Mouse (Mus musculus): Measurements from ENCODE around the gene Zscan12. TPM values are rescaled to one million over a fixed set of nuclear protein-coding genes. Genes with fewer than 3 reads are reported as not detected.

Zscan12 gene
- total RNA-seq (2014; rRNA removed) (10.4 and 11.5 TPM in 2 replicates), polyA plus RNA-seq (2015; fragmentation: Nextera tagmentation; extraction: Ambion mirVana) (7.2 and 8.1 TPM in 2 replicates)

GRCm38 (mm10) chr13:21362621-21363248 is at the start of gene Zscan12:
TSS of gene Zscan12 (plus strand) at chr13:21362820.
- H3K27me3 ChIP-seq (ENCODE audit: insufficient read depth, low read length) = no peaks in the 10 kb centered on the region
- peak within 1 kb of the TSS; percentile 70 for H3K4me2 ChIP-seq (ENCODE audit: low read depth)
- DNase-seq (peak; percentile 94), ATAC-seq (peak; percentile 100)
- peak within 1 kb of the TSS; percentile 67; the same call in 1 of the 2 replicates for H3K27ac ChIP-seq (ENCODE audit: low read depth, low read length)
- H3K4me1 ChIP-seq (ENCODE audit: insufficient read depth) = peaks cover 10% of the 10 kb centered on the region
- H3K4me3 ChIP-seq (ENCODE audit: low read depth, low read length) = peak within 1 kb of the TSS; percentile 91
- peaks cover 6% of the 10 kb centered on the region; the same call in 1 of the 2 replicates for H3K36me3 ChIP-seq (ENCODE audit: insufficient read depth)
- no peak for TF ChIP-seq CTCF (IDR thresholded peaks at IDR 0.05; ENCODE audit: low read depth)
- 1% methylated on average over 29 of the region's 29 CpGs for WGBS
- peak within 1 kb of the TSS; percentile 73 for H3K9ac ChIP-seq
- H3K9me3 ChIP-seq (ENCODE audit: low read length) = no peaks in the 10 kb centered on the region

GRCm38 (mm10) chr13:21312854-21313253 is 49.8 kb upstream of the Zscan12 start:
- no peak overlapping the region for H3K27ac ChIP-seq (ENCODE audit: low read depth, low read length)
- no peak for ATAC-seq
- no peak overlapping the region for H3K4me3 ChIP-seq (ENCODE audit: low read depth, low read length)
- TF ChIP-seq CTCF (IDR thresholded peaks at IDR 0.05; ENCODE audit: low read depth) = no peak
- 37% methylated on average over 5 of the region's 5 CpGs for WGBS
- no peaks in the 10 kb centered on the region for H3K9me3 ChIP-seq (ENCODE audit: low read length)
- no peaks in the 10 kb centered on the region for H3K27me3 ChIP-seq (ENCODE audit: insufficient read depth, low read length)
- no peak overlapping the region for H3K9ac ChIP-seq
- H3K4me1 ChIP-seq (ENCODE audit: insufficient read depth) = no peaks in the 10 kb centered on the region
- no peak for DNase-seq
- H3K36me3 ChIP-seq (ENCODE audit: insufficient read depth) = no peaks in the 10 kb centered on the region
- no peak overlapping the region for H3K4me2 ChIP-seq (ENCODE audit: low read depth)

GRCm38 (mm10) chr13:21313903-21314302 is 48.7 kb upstream of the Zscan12 start:
- no peak for ATAC-seq
- no peak overlapping the region for H3K4me2 ChIP-seq (ENCODE audit: low read depth)
- no peak for DNase-seq
- H3K36me3 ChIP-seq (ENCODE audit: insufficient read depth) = no peaks in the 10 kb centered on the region
- no peak for TF ChIP-seq CTCF (IDR thresholded peaks at IDR 0.05; ENCODE audit: low read depth)
- H3K4me1 ChIP-seq (ENCODE audit: insufficient read depth) = no peaks in the 10 kb centered on the region
- no peak overlapping the region for H3K27ac ChIP-seq (ENCODE audit: low read depth, low read length)
- no peak overlapping the region for H3K4me3 ChIP-seq (ENCODE audit: low read depth, low read length)
- WGBS = 83% methylated on average over 4 of the region's 4 CpGs
- no peaks in the 10 kb centered on the region for H3K9me3 ChIP-seq (ENCODE audit: low read length)
- no peaks in the 10 kb centered on the region for H3K27me3 ChIP-seq (ENCODE audit: insufficient read depth, low read length)
- H3K9ac ChIP-seq = no peak overlapping the region

- WGBS = 83% methylated on average over 3 of the region's 3 CpGs
- TF ChIP-seq CTCF (IDR thresholded peaks at IDR 0.05; ENCODE audit: low read depth) = no peak
- DNase-seq = no peak
- H3K9me3 ChIP-seq (ENCODE audit: low read length) = no peaks in the 10 kb centered on the region
- no peak overlapping the region for H3K4me3 ChIP-seq (ENCODE audit: low read depth, low read length)
- H3K27ac ChIP-seq (ENCODE audit: low read depth, low read length) = no peak overlapping the region
- H3K36me3 ChIP-seq (ENCODE audit: insufficient read depth) = no peaks in the 10 kb centered on the region
- no peak overlapping the region for H3K4me2 ChIP-seq (ENCODE audit: low read depth)
- H3K27me3 ChIP-seq (ENCODE audit: insufficient read depth, low read length) = no peaks in the 10 kb centered on the region
- H3K4me1 ChIP-seq (ENCODE audit: insufficient read depth) = no peaks in the 10 kb centered on the region
- H3K9ac ChIP-seq = no peak overlapping the region
- no peak for ATAC-seq
Measured at GRCm38 (mm10) chr13:21320262-21320661, 42.4 kb upstream of the Zscan12 start.

DNA sequence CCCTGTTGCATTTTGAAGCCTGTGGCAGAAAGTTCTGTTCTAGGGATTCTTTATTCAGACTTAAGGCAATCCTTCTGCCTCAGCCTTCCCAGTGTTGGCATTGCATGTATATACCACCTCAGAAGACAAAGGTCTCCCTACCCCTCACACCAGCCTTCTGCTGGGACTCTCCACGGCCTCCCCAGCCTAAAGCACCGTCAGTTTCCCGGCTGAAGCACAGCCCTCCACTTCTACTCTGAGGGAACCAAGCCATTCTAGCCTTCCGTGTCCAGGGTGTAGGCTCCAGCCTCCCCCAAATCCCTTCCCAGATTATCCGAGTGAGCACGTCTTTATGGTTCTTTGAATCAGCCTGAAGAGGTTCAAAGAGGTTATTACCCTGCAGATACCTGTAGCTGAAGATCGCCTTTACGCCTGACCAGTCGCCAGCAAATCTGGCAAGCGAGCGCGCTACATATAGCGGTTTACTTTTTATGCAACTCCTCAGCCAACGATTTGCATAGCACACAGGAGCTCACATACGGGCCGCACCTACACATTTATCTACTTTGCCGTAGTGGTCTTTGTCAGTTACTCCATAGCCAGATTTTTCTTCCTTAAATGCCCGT is 40.6 kb upstream of the Zscan12 start:
- WGBS = 4% methylated on average over 18 of the region's 18 CpGs
- TF ChIP-seq CTCF (IDR thresholded peaks at IDR 0.05; ENCODE audit: low read depth) = no peak
- peak overlapping the region; percentile 36 for H3K4me3 ChIP-seq (ENCODE audit: low read depth, low read length)
- peak overlapping the region; percentile 49 for H3K4me2 ChIP-seq (ENCODE audit: low read depth)
- H3K36me3 ChIP-seq (ENCODE audit: insufficient read depth) = no peaks in the 10 kb centered on the region
- no peaks in the 10 kb centered on the region for H3K27me3 ChIP-seq (ENCODE audit: insufficient read depth, low read length)
- H3K27ac ChIP-seq (ENCODE audit: low read depth, low read length) = no peak overlapping the region
- peak overlapping the region; percentile 45; the same call in 1 of the 2 replicates for H3K9ac ChIP-seq
- no peaks in the 10 kb centered on the region for H3K4me1 ChIP-seq (ENCODE audit: insufficient read depth)
- ATAC-seq (no peak), DNase-seq (peak; percentile 18)
- H3K9me3 ChIP-seq (ENCODE audit: low read length) = no peaks in the 10 kb centered on the region

DNA sequence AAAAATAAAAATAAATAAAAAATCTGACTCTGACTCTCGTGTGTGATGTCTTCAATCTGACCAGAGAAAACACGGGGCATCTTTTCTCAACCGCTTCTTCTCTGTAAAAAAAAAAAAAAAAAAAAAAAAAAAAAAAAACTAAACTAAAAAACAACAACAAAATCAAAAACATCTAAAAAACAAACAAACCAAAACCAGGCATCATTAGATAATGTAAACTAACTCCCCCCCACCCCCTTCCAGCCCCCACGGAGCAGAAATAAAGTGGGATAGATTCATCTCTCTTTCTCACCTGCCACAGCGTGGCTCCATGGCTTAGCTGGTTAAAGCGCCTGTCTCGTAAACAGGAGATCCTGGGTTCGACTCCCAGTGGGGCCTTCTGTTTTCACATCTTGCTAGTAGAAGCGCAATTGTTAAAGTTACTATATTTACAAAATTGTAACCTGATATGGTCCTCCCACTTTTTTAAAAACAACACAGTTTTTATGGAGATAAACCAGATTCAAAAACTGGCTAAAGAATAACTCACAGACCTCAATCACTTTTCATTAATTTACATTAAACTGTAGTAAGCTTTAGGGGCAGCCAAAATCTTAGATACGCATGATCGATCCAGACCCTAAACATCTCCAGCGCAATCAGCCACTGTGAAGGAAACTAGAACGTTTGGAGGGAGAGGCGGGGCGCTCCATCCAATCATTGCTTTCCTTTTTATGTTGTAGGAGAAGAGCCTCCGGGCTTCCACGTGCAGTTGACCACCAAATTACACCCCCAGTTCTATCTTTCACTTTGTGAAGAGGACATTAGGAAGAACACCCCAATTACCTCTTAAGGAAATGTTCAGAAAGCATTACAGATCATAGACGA is 39.9 kb upstream of the Zscan12 start:
- Histone ChIP-seq H3K4me1 (ENCODE audit: insufficient read depth) (no peaks in the 10 kb centered on the region), H3K27ac (ENCODE audit: low read depth, low read length) (no peak overlapping the region), H3K36me3 (ENCODE audit: insufficient read depth) (no peaks in the 10 kb centered on the region), H3K27me3 (ENCODE audit: insufficient read depth, low read length) (no peaks in the 10 kb centered on the region), H3K4me2 (ENCODE audit: low read depth) (peak overlapping the region; percentile 49), H3K4me3 (ENCODE audit: low read depth, low read length) (peak overlapping the region; percentile 36), H3K9me3 (ENCODE audit: low read length) (no peaks in the 10 kb centered on the region), H3K9ac (no peak overlapping the region)
- DNase-seq = peak; percentile 72
- 9% methylated on average over 18 of the region's 18 CpGs for WGBS
- 0 out of 2 replicates have a peak, but pooled peaks have one; percentile 53 for ATAC-seq
- no peak for TF ChIP-seq CTCF (IDR thresholded peaks at IDR 0.05; ENCODE audit: low read depth)
